Mouse (Mus musculus) intestine, embryonic 16.5 days (tissue): ENCODE measurements at regions not wholly inside any gene's neighbourhood (a gene's known extent, or its start where the extent isn't known, plus 50 kb on each side); places are given as distances from the start of the nearest gene placed in this dataset.

ENCODE experiments used
- ATAC-seq: fragments of 200-750 bp; cut with Nextera tagmentation; 2 replicates; pipeline ENCODE4 v1.8.0; 2017; ENCODE audit warnings: moderate TSS enrichment, moderate library complexity
- H3K27ac ChIP-seq: fragments of 300-500 bp; sonication (generic); 2 replicates; pipeline ENCODE4 v1.5.1; 2014; ENCODE audit warnings: mild to moderate bottlenecking, low read length
- H3K27me3 ChIP-seq: fragments of 300-500 bp; sonication (generic); replicated peaks from 2 replicates; pipeline ENCODE4 v1.6.1; 2014; ENCODE audit warnings: low read length, control low read depth, mixed read lengths; ENCODE audit not compliant: control insufficient read depth, insufficient read depth
- H3K36me3 ChIP-seq: fragments of 300-500 bp; sonication (generic); 2 replicates; pipeline ENCODE4 v1.6.1; 2014; ENCODE audit warnings: low read length, control low read depth; ENCODE audit not compliant: control insufficient read depth, insufficient read depth
- H3K4me1 ChIP-seq: fragments of 300-500 bp; sonication (generic); 2 replicates; pipeline ENCODE4 v1.6.1; 2014; ENCODE audit warnings: low read length, control low read depth, mixed read lengths; ENCODE audit not compliant: control insufficient read depth, insufficient read depth
- H3K4me2 ChIP-seq: fragments of 300-500 bp; sonication (generic); 2 replicates; pipeline ENCODE4 v1.6.1; 2014; ENCODE audit warnings: low read depth, low read length, control low read depth
- H3K4me3 ChIP-seq: fragments of 300-500 bp; sonication (generic); 2 replicates; pipeline ENCODE4 v1.5.1; 2014; ENCODE audit warnings: mild to moderate bottlenecking, low read length
- H3K9ac ChIP-seq: fragments of 300-500 bp; sonication (generic); 2 replicates; pipeline ENCODE4 v1.6.1; 2014; ENCODE audit warnings: low read depth, low read length
- H3K9me3 ChIP-seq: fragments of 300-500 bp; sonication (generic); 2 replicates; pipeline ENCODE4 v1.6.1; 2016; ENCODE audit warnings: low read length, control low read depth; ENCODE audit not compliant: control insufficient read depth
- WGBS: fragments of 180-500 bp; shearing (Covaris S2); extraction: QIAGEN DNeasy Blood & Tissue Kit; methylation state at CpG from one replicate; pipeline ENCODE4 v1.1.7; 2014; 5-methylcytosine and 5-hydroxymethylcytosine counted together

GRCm38 (mm10) chr12:35734371-35734770 lies 191.0 kb upstream of the Agr3 start:
- no peaks in the 10 kb centered on the region for H3K36me3 ChIP-seq
- H3K9ac ChIP-seq, result no peak overlapping the region
- H3K27me3 ChIP-seq, result no peaks in the 10 kb centered on the region
- H3K27ac ChIP-seq, result no peak overlapping the region
- H3K4me1 ChIP-seq, result no peaks in the 10 kb centered on the region
- H3K4me3 ChIP-seq, result no peak overlapping the region
- no peaks in the 10 kb centered on the region for H3K9me3 ChIP-seq
- H3K4me2 ChIP-seq, result no peak overlapping the region
- 83% methylated on average over 1 of the region's 1 CpGs for WGBS
- no peak for ATAC-seq

- no peak overlapping the region for H3K27ac ChIP-seq
- no peaks in the 10 kb centered on the region for H3K36me3 ChIP-seq
- H3K4me2 ChIP-seq, result no peak overlapping the region
- H3K27me3 ChIP-seq, result no peaks in the 10 kb centered on the region
- H3K4me3 ChIP-seq, result no peak overlapping the region
- no peaks in the 10 kb centered on the region for H3K4me1 ChIP-seq
- ATAC-seq, result no peak
- H3K9me3 ChIP-seq, result no peaks in the 10 kb centered on the region
- 94% methylated on average over 2 of the region's 2 CpGs for WGBS
- no peak overlapping the region for H3K9ac ChIP-seq
These were observed 191.8 kb upstream of the Agr3 start for GRCm38 (mm10) chr12:35733580-35733979.

- Histone ChIP-seq H3K27ac (no peak overlapping the region), H3K36me3 (no peaks in the 10 kb centered on the region), H3K4me3 (no peak overlapping the region), H3K4me2 (no peak overlapping the region), H3K4me1 (no peaks in the 10 kb centered on the region), H3K27me3 (no peaks in the 10 kb centered on the region), H3K9ac (no peak overlapping the region), H3K9me3 (no peaks in the 10 kb centered on the region)
- ATAC-seq, result no peak
- 85% methylated on average over 1 of the region's 1 CpGs for WGBS
These were observed 191.1 kb upstream of the Ahr start for GRCm38 (mm10) chr12:35725910-35726309.

GRCm38 (mm10) chr12:35724132-35724531 lies 189.3 kb upstream of the Ahr start:
- Histone ChIP-seq H3K36me3 (no peaks in the 10 kb centered on the region), H3K4me2 (no peak overlapping the region), H3K4me3 (no peak overlapping the region), H3K27me3 (no peaks in the 10 kb centered on the region), H3K27ac (no peak overlapping the region), H3K9ac (no peak overlapping the region), H3K9me3 (no peaks in the 10 kb centered on the region), H3K4me1 (no peaks in the 10 kb centered on the region)
- 79% methylated on average over 4 of the region's 4 CpGs for WGBS
- ATAC-seq, result no peak

- H3K36me3 ChIP-seq, result no peaks in the 10 kb centered on the region
- no peak overlapping the region for H3K4me2 ChIP-seq
- no peak overlapping the region for H3K9ac ChIP-seq
- no peaks in the 10 kb centered on the region for H3K9me3 ChIP-seq
- no peak overlapping the region for H3K27ac ChIP-seq
- H3K4me1 ChIP-seq, result no peaks in the 10 kb centered on the region
- H3K27me3 ChIP-seq, result no peaks in the 10 kb centered on the region
- no peak for ATAC-seq
- no peak overlapping the region for H3K4me3 ChIP-seq
- WGBS, result 73% methylated on average over 4 of the region's 4 CpGs
These were observed 177.8 kb upstream of the Ahr start for GRCm38 (mm10) chr12:35712671-35713070.

GRCm38 (mm10) chr12:35711549-35712070 lies 176.8 kb upstream of the Ahr start:
- WGBS, result 89% methylated on average over 6 of the region's 6 CpGs
- H3K27me3 ChIP-seq, result no peaks in the 10 kb centered on the region
- no peak overlapping the region for H3K4me3 ChIP-seq
- H3K9me3 ChIP-seq, result no peaks in the 10 kb centered on the region
- no peak overlapping the region for H3K27ac ChIP-seq
- no peaks in the 10 kb centered on the region for H3K36me3 ChIP-seq
- no peak overlapping the region for H3K9ac ChIP-seq
- no peak overlapping the region for H3K4me2 ChIP-seq
- ATAC-seq, result no peak
- no peaks in the 10 kb centered on the region for H3K4me1 ChIP-seq

GRCm38 (mm10) chr12:35710323-35710722 lies 175.5 kb upstream of the Ahr start:
- H3K27me3 ChIP-seq, result no peaks in the 10 kb centered on the region
- 77% methylated on average over 5 of the region's 5 CpGs for WGBS

GRCm38 (mm10) chr12:35703479-35703878 lies 168.6 kb upstream of the Ahr start:
- WGBS, result 49% methylated on average over 2 of the region's 2 CpGs
- Histone ChIP-seq H3K4me3 (no peak overlapping the region), H3K27me3 (no peaks in the 10 kb centered on the region), H3K27ac (no peak overlapping the region), H3K36me3 (no peaks in the 10 kb centered on the region), H3K9me3 (no peaks in the 10 kb centered on the region), H3K4me1 (no peaks in the 10 kb centered on the region), H3K9ac (no peak overlapping the region), H3K4me2 (no peak overlapping the region)
- ATAC-seq, result peak; percentile 42; the same call in 1 of the 2 replicates

More at GRCm38 (mm10) chr12:35710323-35710722, 175.5 kb upstream of the Ahr start:
- Histone ChIP-seq H3K4me2 (no peak overlapping the region), H3K9me3 (no peaks in the 10 kb centered on the region), H3K4me1 (no peaks in the 10 kb centered on the region), H3K36me3 (no peaks in the 10 kb centered on the region), H3K27ac (no peak overlapping the region), H3K4me3 (no peak overlapping the region), H3K9ac (no peak overlapping the region)
- no peak for ATAC-seq

GRCm38 (mm10) chr12:35702674-35703073 lies 167.8 kb upstream of the Ahr start:
- no peak for ATAC-seq
- H3K4me1 ChIP-seq, result no peaks in the 10 kb centered on the region
- no peak overlapping the region for H3K9ac ChIP-seq
- no peak overlapping the region for H3K4me2 ChIP-seq
- H3K9me3 ChIP-seq, result no peaks in the 10 kb centered on the region
- 45% methylated on average over 7 of the region's 7 CpGs for WGBS
- no peak overlapping the region for H3K4me3 ChIP-seq
- H3K27ac ChIP-seq, result no peak overlapping the region
- no peaks in the 10 kb centered on the region for H3K36me3 ChIP-seq
- no peaks in the 10 kb centered on the region for H3K27me3 ChIP-seq

- 83% methylated on average over 3 of the region's 3 CpGs for WGBS
These were observed 159.4 kb upstream of the Ahr start for GRCm38 (mm10) chr12:35694253-35694652.

More at GRCm38 (mm10) chr12:35694253-35694652, 159.4 kb upstream of the Ahr start:
- Histone ChIP-seq H3K9ac (no peak overlapping the region), H3K36me3 (no peaks in the 10 kb centered on the region), H3K4me2 (no peak overlapping the region), H3K4me3 (no peak overlapping the region), H3K27me3 (no peaks in the 10 kb centered on the region), H3K27ac (no peak overlapping the region), H3K9me3 (no peaks in the 10 kb centered on the region), H3K4me1 (no peaks in the 10 kb centered on the region)
- ATAC-seq, result no peak
